Mouse (Mus musculus) E14TG2a.4 (cell line): Measurements from ENCODE around the gene Hmgcr.

Experiments used
- CTCF ChIP-seq: conservative IDR thresholded peaks from 2 replicates; pipeline ENCODE4 v1.5.1; 2014; ENCODE audit warnings: low read length
- NANOG ChIP-seq: IDR thresholded peaks from 2 replicates; pipeline ENCODE4 v1.6.1; 2014; ENCODE audit warnings: borderline replicate concordance, low read length, mixed read lengths
- POU5F1 ChIP-seq: IDR thresholded peaks from 2 replicates; pipeline ENCODE4 v1.6.1; 2014; ENCODE audit warnings: low read length, borderline replicate concordance

GRCm38 (mm10) chr13:96702567-96703278 is 32.0 kb upstream of the Hmgcr start:
- no peak for TF ChIP-seq CTCF
- TF ChIP-seq NANOG: no peak
- TF ChIP-seq POU5F1: no peak
